Mouse (Mus musculus) embryonic fibroblast, embryonic 13.5 days (primary cell): ENCODE measurements around the gene Pdgfb. TPM values are rescaled to one million over a fixed set of nuclear protein-coding genes. Genes with fewer than 3 reads are reported as not detected.

Source experiments
- H3K27ac ChIP-seq: 2 replicates; pipeline ENCODE4 v1.5.1; 2012; ENCODE audit warnings: low read length, control low read depth, inconsistent platforms; ENCODE audit not compliant: insufficient read depth
- H3K4me1 ChIP-seq: 2 replicates; pipeline ENCODE4 v1.6.1; 2011; ENCODE audit warnings: low read length; ENCODE audit not compliant: control insufficient read depth, insufficient read depth
- H3K4me3 ChIP-seq: 2 replicates; pipeline ENCODE4 v1.5.1; 2011; ENCODE audit warnings: mild to moderate bottlenecking, control low read depth, low read length; ENCODE audit not compliant: insufficient read depth
- CTCF ChIP-seq: IDR thresholded peaks from 2 replicates; pipeline ENCODE4 v1.5.1; 2011; ENCODE audit warnings: mild to moderate bottlenecking, control low read depth, low read length, moderate library complexity, borderline replicate concordance; ENCODE audit not compliant: insufficient read depth
- POLR2A ChIP-seq: IDR thresholded peaks from 2 replicates; pipeline ENCODE4 v1.6.1; 2011; ENCODE audit warnings: low read depth, mild to moderate bottlenecking, control low read depth, low read length, moderate library complexity
- polyA plus RNA-seq: library from polyadenylated mRNA; stranded (reverse); fragments of >200 nt; gene quantifications from 2 replicates; pipeline ENCODE4 v1.2.4, GENCODE M21; 2011; ENCODE audit warnings: low read depth; ENCODE audit not compliant: missing spikeins, insufficient read length

The Pdgfb gene
- polyA plus RNA-seq, 1 experiment, result 1.0 TPM

GRCm38 (mm10) chr15:79970491-79970890 is 44.3 kb downstream of the Pdgfb start:
- Histone ChIP-seq H3K27ac (no peak overlapping the region), H3K4me3 (no peak overlapping the region), H3K4me1 (no peaks in the 10 kb centered on the region)
- TF ChIP-seq CTCF, result no peak
- no peak for TF ChIP-seq POLR2A

GRCm38 (mm10) chr15:79967346-79967745 is 47.4 kb downstream of the Pdgfb start:
- TF ChIP-seq POLR2A (no peak), CTCF (no peak)
- no peak overlapping the region for H3K27ac ChIP-seq
- no peak overlapping the region for H3K4me3 ChIP-seq
- no peaks in the 10 kb centered on the region for H3K4me1 ChIP-seq

- no peak overlapping the region for H3K4me3 ChIP-seq
- no peak overlapping the region for H3K27ac ChIP-seq
- H3K4me1 ChIP-seq, result no peaks in the 10 kb centered on the region
- TF ChIP-seq CTCF, result no peak
Observed at GRCm38 (mm10) chr15:79964376-79964775, 50.4 kb downstream of the Pdgfb start.

- TF ChIP-seq CTCF (no peak), POLR2A (no peak)
- Histone ChIP-seq H3K4me1 (no peaks in the 10 kb centered on the region), H3K4me3 (no peak overlapping the region), H3K27ac (no peak overlapping the region)
Observed at GRCm38 (mm10) chr15:79962661-79963060, 52.1 kb downstream of the Pdgfb start.

- no peak for TF ChIP-seq POLR2A
- no peak for TF ChIP-seq CTCF
- no peak overlapping the region for H3K27ac ChIP-seq
- no peaks in the 10 kb centered on the region for H3K4me1 ChIP-seq
- no peak overlapping the region for H3K4me3 ChIP-seq
Observed at GRCm38 (mm10) chr15:79961366-79961921, 53.3 kb downstream of the Pdgfb start.

GRCm38 (mm10) chr15:79958418-79958817 is 56.4 kb downstream of the Pdgfb start:
- Histone ChIP-seq H3K4me1 (no peaks in the 10 kb centered on the region), H3K4me3 (no peak overlapping the region), H3K27ac (no peak overlapping the region)
- no peak for TF ChIP-seq CTCF
- TF ChIP-seq POLR2A, result no peak

GRCm38 (mm10) chr15:79956559-79956958 is 58.2 kb downstream of the Pdgfb start:
- TF ChIP-seq CTCF (no peak), POLR2A (no peak)

GRCm38 (mm10) chr15:79953470-79953869 is 61.3 kb downstream of the Pdgfb start:
- Histone ChIP-seq H3K27ac (no peak overlapping the region), H3K4me3 (no peak overlapping the region), H3K4me1 (peaks cover 17% of the 10 kb centered on the region)
- TF ChIP-seq POLR2A (no peak), CTCF (no peak)

More at GRCm38 (mm10) chr15:79956559-79956958, 58.2 kb downstream of the Pdgfb start:
- no peaks in the 10 kb centered on the region for H3K4me1 ChIP-seq
- no peak overlapping the region for H3K27ac ChIP-seq
- H3K4me3 ChIP-seq, result no peak overlapping the region

GRCm38 (mm10) chr15:79952504-79953231 is 62.1 kb downstream of the Pdgfb start:
- Histone ChIP-seq H3K4me1 (peaks cover 17% of the 10 kb centered on the region), H3K27ac (no peak overlapping the region), H3K4me3 (no peak overlapping the region)
- TF ChIP-seq CTCF (no peak), POLR2A (no peak)

- no peak overlapping the region for H3K27ac ChIP-seq
- TF ChIP-seq CTCF (no peak), POLR2A (no peak)
- H3K4me1 ChIP-seq, result peaks cover 17% of the 10 kb centered on the region
- H3K4me3 ChIP-seq, result no peak overlapping the region
Observed at GRCm38 (mm10) chr15:79951730-79952503, 62.9 kb downstream of the Pdgfb start.

- no peak overlapping the region; the same call in 1 of the 2 replicates for H3K27ac ChIP-seq
- TF ChIP-seq CTCF (no peak), POLR2A (no peak)
- no peak overlapping the region for H3K4me3 ChIP-seq
- H3K4me1 ChIP-seq, result peaks cover 17% of the 10 kb centered on the region
Observed at GRCm38 (mm10) chr15:79951226-79951625, 63.6 kb downstream of the Pdgfb start.
